Mouse (Mus musculus) left cerebral cortex, adult 11 months (tissue): ENCODE measurements around the gene Supt3.

Experiments
- DNase-seq: peaks from one replicate; pipeline ENCODE4 v3.0.0; 2022; ENCODE audit warnings: low spot score

Supt3 gene

GRCm38 (mm10) chr17:44967186-44967585 is 190.2 kb downstream of the Supt3 start:
- no peak for DNase-seq

GRCm38 (mm10) chr17:44970255-44970654 is 193.3 kb downstream of the Supt3 start:
- no peak for DNase-seq

- no peak for DNase-seq
Measured at GRCm38 (mm10) chr17:44973489-44973888, 196.5 kb downstream of the Supt3 start.

GRCm38 (mm10) chr17:44977690-44978089 is 200.7 kb downstream of the Supt3 start:
- no peak for DNase-seq

- DNase-seq: no peak
Measured at GRCm38 (mm10) chr17:44987964-44988363, 211.0 kb downstream of the Supt3 start.

GRCm38 (mm10) chr17:45003311-45003710 is 226.4 kb downstream of the Supt3 start:
- no peak for DNase-seq

- DNase-seq: no peak
Measured at GRCm38 (mm10) chr17:45004477-45005170, 227.7 kb downstream of the Supt3 start.

- DNase-seq: no peak
Measured at GRCm38 (mm10) chr17:45007461-45007860, 230.5 kb downstream of the Supt3 start.

GRCm38 (mm10) chr17:45008663-45009062 is 231.7 kb downstream of the Supt3 start:
- no peak for DNase-seq

GRCm38 (mm10) chr17:45010409-45010808 is 233.5 kb downstream of the Supt3 start:
- no peak for DNase-seq

GRCm38 (mm10) chr17:45016746-45017145 is 239.8 kb downstream of the Supt3 start:
- no peak for DNase-seq

GRCm38 (mm10) chr17:45020155-45020930 is 243.4 kb downstream of the Supt3 start:
- no peak for DNase-seq

GRCm38 (mm10) chr17:45028441-45028840 is 251.5 kb downstream of the Supt3 start:
- no peak for DNase-seq

- DNase-seq: no peak
Measured at GRCm38 (mm10) chr17:45029106-45029505, 252.2 kb downstream of the Supt3 start.

- no peak for DNase-seq
Measured at GRCm38 (mm10) chr17:45032209-45032608, 255.3 kb downstream of the Supt3 start.

GRCm38 (mm10) chr17:45033617-45034016 is 256.7 kb downstream of the Supt3 start:
- no peak for DNase-seq

GRCm38 (mm10) chr17:45041084-45041483 is 264.1 kb downstream of the Supt3 start:
- no peak for DNase-seq

- DNase-seq: no peak
Measured at GRCm38 (mm10) chr17:45045804-45046203, 268.9 kb downstream of the Supt3 start.

- DNase-seq: no peak
Measured at GRCm38 (mm10) chr17:45046583-45046982, 269.6 kb downstream of the Supt3 start.

GRCm38 (mm10) chr17:45047236-45047635 is 270.3 kb downstream of the Supt3 start:
- DNase-seq: no peak

GRCm38 (mm10) chr17:45051971-45052370 is 275.0 kb downstream of the Supt3 start:
- DNase-seq: no peak

- no peak for DNase-seq
Measured at GRCm38 (mm10) chr17:45053371-45053770, 276.4 kb downstream of the Supt3 start.

GRCm38 (mm10) chr17:45054526-45054925 is 277.6 kb downstream of the Supt3 start:
- DNase-seq: no peak
